Mouse (Mus musculus) erythroid progenitor cell, adult 5-6 weeks (primary cell): ENCODE data around the gene Kcnj3. TPM values are rescaled to one million over a fixed set of nuclear protein-coding genes. Genes with fewer than 3 reads are reported as not detected.
"Not testable (repeated sequence)": the region's sequence is repeated elsewhere in the genome, so short reads cannot be mapped to it uniquely, and the experiment has no call there.

Experiments used
- ATAC-seq: replicated peaks from 2 replicates; pipeline ENCODE4 v1.8.0; 2016; ENCODE audit warnings: moderate number of reproducible peaks, mild to moderate bottlenecking, moderate TSS enrichment, inconsistent platforms; ENCODE audit not compliant: poor library complexity, low FRiP score, severe bottlenecking
- total RNA-seq, 2 experiments: library from RNA; stranded (forward) in 1 of 2; stranded (reverse) in 1 of 2; fragments of 150-400 nt in 1 of 2; fragments of 186-747, 209-891 nt in 1 of 2; gene quantifications; 2 replicates each; pipeline versions ENCODE4 v1.2.3 to v1.2.4; 2015 to 2017; ENCODE audit warnings: low replicate concordance in 2 of 2

Kcnj3 gene
- total RNA-seq (2015; ENCODE audit: low replicate concordance) (not detected in 2 replicates), total RNA-seq (2017; ENCODE audit: low replicate concordance) (not detected in 2 replicates)

DNA sequence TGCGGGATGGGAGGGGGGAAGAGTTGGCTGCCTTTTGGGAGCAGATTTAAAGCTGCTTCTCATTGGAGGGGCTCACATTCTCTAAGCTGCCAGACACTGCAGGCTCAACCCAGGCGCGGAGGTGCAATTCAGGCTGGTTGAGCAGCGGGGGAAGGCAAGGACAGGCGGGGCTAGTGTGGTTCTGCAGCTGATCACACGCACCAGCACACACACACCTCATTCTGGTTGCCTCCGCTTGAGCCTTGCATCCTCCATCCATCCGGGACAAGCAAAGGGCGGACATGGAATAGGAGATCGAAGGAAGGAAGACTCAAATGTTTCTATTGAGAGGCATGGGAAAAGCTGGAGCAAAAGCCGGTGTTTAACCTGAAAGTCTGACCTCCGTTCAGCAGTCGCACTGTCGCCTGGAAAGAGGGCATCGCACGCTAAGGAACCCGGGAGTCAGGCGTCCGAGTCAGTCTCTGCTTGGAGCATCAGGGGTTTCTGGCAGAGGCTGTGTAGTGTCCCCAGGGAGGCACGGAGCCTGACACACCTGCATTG lies at the start of gene Kcnj3:
Kcnj3 (plus strand) TSS at position 250 of the 540 bp plus-strand sequence.
- no peak for ATAC-seq

DNA sequence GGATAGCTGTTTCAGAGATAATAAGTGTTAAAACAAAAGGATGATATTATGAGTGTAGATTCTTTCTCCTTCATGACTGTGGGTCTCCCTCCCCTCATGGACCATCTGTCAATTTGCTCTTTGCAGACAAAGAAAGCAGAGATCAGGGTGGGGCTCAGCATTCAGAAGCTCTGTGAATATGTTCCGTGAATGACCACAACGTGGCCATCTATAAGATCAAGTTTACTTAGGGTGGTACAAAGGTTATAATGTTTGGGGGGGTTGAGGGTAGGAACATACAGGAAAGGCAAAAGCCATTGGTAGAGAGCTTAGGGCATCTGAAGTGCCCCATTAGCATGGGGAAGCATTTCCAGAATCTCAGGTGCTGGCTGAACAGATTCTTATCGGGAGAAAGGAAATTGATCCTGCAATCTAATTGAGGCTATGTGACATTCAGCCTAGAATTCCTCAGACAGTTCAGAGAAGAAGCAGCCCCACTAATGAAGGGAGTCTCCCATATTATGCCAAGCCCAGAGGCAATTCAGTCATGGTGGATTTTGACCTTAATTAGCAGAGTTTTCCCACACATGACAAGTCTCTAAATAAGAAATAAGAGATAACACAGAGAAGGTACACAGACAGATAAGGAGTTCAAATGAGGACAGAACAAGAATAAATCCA lies 45.3 kb upstream of the Kcnj3 start:
- no peak for ATAC-seq

DNA sequence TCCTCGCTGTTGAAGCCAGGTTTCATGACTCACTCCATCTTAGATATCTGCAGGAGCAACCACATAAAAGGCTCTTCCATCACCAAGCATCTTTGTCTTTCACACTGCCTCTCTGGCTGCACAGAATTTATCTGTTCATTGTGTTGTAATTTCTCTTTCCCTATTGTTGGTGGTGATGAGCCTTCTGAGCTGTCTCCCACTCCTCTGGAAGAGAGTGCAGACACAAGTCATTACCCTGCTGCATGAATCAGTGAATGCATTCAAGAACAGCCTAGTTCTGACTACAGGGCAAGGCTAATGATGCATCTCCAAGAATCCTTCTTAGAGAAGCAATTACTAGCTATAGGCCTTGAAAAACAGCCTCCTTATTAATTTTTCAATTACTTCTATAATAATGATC lies 30.5 kb upstream of the Kcnj3 start:
- no peak for ATAC-seq

DNA sequence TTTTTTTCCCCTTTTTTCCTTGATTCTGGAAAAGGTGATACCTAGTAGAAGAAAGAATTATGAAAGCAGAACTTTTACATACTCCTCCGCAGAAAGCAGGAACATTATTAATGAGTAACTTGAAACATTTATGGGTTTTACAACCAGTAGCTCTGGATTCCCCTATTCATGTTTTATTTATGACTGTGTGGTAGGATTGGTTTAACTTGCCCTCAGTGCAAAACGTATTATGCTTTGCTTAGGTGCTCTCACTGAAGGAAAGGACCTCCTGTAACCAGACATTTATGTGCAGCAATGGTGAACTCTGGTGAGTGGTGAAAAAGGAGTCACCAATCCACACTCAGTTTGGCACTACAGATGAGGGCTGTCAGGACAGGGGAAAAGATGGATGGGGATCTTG lies 8.1 kb upstream of the Kcnj3 start:
- no peak for ATAC-seq

DNA sequence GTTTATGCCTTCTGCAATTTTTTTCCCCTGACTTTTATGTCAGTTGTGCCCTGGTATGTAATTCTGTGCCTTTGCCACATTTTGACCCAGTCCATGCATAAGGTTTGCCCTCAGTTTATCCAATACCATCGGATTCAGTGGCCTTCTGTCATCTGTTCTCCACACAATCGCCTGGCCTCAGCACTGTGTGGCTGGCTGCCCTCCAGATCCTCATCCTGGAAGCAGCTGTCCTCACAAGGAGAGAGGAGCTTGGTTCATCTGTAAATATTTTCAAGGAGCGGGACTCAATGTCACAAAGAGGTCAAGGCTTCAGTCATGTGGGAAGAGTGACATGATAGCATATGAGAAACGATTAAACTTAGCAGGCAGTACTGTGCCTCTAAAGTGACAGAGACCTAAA lies 3.7 kb upstream of the Kcnj3 start:
- no peak for ATAC-seq

DNA sequence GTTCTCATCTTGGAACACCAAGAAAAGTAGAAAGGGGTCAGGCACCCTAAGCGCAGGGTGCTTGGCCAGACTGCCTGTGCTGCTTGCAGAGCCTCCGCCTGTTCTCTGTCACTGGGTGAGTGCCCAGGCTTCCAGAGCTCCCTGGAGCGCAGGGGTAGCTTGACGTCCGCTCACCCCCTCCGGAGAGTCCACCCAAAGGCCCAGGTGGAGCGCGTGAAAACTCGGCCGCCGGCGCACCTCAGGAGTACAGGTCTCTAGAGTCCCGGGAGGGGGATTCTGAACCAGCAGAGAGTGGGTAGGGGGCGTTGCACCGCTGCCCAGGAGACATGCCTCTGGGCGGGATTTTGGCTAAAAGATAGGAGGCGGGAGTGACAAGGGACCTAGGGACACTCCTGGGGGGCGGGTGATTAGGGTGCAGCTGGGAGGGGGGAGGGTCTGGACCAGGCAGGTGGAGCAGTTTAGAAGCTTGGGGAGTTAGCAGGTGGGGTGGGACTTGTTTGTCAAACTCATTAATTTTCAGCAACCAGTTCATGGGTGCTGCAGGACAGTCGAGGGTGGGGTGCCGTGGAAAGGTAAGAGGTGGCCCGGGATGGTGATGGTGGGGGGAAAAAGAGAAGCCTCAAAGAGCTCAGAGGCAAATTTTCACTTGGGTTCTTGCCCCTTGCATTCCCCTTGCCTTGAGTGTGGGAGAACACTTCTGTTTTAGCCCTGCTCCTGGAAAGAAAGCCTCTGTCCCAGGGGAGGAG lies 664 bp downstream of the Kcnj3 start:
- no peak for ATAC-seq

DNA sequence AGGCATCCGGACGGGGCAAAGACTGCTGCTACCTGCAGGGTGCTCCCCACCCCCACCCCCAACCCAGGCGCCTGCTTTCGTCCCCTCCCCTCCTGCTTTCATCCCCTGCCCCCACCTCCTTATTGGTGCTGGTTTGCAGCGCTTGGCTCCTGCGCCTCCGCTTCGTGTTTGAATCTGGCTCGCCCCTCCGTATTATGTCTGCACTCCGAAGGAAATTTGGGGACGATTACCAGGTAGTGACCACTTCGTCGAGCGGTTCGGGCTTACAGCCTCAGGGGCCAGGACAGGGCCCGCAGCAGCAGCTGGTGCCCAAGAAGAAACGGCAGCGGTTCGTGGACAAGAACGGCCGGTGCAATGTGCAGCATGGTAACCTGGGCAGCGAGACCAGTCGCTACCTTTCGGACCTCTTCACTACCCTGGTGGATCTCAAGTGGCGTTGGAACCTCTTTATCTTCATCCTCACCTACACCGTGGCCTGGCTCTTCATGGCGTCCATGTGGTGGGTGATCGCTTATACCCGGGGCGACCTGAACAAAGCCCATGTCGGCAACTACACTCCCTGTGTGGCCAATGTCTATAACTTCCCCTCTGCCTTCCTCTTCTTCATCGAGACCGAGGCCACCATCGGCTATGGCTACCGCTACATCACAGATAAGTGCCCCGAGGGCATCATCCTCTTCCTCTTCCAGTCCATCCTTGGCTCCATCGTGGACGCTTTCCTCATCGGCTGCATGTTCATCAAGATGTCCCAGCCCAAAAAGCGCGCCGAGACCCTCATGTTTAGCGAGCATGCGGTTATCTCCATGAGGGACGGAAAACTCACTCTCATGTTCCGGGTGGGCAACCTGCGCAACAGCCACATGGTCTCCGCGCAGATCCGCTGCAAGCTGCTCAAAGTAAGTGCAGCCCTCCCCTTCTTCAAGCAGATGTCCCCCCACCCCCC lies 1.5 kb downstream of the Kcnj3 start:
- no peak for ATAC-seq

DNA sequence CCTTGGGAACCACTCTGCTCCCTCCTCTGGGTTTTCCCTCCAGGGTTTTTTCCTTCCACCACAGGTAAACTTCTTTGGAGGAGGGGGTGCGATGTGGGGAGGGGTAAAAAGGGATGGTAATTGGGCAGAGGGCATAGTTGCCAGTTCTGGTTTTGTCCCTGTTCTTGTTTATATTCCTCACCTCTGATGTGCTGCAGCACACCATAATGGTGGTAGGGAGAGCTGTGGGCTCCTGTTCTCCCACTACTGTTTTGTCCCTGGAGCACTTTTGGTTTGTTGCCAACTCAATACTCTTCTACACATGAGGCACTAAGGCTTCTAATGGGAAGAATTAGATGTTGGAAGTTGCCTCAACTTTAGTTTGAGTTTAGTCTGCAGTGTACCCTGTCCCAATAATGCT lies 2.2 kb downstream of the Kcnj3 start:
- no peak for ATAC-seq

DNA sequence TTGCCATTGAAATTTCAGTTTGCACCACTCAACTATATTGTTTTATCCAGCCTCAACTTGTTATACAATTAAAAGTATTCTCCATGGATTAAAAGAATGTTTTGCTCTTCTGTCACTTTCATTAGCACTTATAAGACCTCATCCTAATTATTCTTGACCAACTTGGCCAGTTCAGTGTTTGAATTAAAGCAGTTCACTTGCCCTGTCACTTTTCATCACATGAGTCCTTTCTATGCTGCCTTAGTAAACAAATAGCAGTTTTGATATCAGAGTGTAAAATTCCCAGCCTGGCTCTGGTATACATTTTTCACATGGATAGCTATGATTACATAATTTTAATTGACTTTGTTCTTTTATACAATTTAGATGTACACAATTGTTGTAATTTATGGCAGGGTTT lies 3.4 kb downstream of the Kcnj3 start:
- no peak for ATAC-seq

DNA sequence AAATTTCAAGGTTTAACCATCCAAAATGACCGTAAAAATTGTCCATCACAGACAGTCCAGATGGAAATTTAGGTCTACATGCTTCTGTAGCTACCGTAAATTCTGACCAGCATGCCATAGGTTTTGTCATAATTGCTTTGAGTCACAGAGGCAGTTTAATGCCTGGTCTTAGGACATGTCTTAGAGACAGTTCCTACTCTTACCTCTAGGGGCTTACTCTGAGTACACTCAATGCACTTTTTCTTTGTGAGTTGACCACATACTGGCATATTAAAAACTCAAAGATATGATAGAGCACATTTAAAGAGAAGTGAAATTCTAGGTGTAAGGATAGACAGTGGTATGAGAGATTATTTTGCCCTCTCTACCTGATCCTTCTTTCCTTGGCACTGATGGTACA lies 6.2 kb downstream of the Kcnj3 start:
- no peak for ATAC-seq

DNA sequence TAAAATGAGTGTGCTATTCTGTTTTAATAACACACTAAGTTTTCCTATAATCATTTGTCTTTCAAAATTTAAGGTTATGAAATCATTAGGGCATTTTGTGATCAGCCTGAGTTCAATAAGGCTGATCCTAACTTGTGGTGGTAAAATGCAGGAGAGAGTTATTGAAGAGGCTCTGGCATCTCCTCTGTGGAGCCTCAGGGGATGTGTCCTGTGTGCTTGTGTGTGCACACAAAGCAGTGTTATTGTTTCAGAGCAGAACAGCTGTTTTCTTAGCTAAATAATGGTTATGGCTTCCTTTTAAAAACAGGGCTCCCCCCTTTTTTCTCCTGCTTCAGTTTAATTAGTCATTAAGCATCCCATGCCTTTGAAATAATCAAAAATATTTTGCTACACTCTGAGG lies 11.5 kb downstream of the Kcnj3 start:
- ATAC-seq, result no peak

DNA sequence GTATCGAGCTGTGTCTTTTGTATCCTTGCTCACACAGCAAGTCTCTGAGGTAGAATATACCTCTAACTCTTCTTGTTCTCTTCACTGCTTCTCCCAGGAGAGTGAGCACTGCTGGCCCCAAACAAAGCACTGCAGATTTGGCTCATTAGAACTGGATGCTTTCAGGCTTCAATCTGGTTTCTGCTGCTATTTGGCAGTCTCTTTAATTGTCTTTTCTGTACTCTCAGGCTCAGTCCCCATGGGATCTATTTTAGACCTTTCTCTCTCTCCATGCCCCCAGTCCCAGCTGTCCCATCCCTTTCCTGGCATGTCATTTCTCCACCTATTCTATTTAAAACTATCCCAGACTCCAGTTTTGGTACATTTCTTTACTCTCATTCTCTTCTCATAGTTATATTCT lies 15.0 kb downstream of the Kcnj3 start:
- ATAC-seq, result no peak

DNA sequence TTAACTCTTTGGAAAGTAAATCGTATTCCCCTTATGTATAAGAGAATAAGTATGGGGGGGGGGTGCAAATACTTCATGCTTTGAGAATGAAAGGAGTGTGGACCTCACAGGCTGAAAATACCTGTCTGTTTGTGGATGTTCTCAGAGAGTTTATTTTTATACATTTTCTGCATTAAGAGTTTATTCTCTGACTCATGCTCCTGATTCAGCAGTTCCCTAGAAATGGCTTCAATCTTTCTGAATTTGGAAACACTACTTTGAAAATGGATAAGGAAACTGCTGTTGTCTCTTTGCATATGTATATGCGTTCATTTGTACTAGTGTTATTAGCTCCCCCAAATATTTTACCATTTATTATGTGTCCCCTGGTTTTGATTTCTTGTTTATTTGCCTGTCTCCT lies 23.4 kb downstream of the Kcnj3 start:
- ATAC-seq, result no peak

DNA sequence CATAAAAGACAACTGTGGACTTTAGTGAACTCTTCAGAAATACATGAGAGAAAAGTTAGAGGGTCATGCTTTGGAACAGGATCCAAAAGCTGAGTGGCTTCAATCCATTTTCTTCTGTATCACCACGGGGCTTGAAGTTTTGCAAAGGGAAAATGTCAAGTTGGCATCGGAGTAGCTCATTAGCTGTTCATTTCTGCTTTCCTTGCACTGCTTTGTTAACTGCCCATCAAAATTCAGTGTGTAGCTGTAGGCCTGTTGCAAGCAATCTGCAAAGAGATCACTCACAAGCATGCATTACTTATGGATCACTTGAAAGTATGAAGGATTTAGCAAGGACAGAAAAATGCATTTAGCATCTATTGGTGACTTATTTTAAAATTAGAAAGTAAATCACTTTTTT lies 33.4 kb downstream of the Kcnj3 start:
- no peak for ATAC-seq

DNA sequence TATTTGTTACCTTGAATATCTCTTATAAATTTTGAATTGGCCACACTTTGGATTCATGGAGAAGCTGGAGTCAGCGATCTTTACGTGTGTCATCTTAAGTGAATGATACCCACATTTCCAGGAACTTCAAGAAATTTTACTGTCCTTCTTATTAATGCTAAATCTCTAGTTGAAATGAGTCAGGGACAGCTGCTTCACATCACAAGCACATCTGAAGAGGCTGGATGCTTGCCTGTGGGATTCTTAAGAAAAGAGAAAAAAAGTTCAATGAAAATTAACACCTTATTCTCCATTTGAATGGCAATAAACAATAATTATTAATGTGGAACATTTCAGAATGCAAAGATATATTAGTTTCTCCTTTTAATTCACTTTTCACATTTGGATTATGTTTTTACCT lies 34.2 kb downstream of the Kcnj3 start:
- ATAC-seq, result no peak

DNA sequence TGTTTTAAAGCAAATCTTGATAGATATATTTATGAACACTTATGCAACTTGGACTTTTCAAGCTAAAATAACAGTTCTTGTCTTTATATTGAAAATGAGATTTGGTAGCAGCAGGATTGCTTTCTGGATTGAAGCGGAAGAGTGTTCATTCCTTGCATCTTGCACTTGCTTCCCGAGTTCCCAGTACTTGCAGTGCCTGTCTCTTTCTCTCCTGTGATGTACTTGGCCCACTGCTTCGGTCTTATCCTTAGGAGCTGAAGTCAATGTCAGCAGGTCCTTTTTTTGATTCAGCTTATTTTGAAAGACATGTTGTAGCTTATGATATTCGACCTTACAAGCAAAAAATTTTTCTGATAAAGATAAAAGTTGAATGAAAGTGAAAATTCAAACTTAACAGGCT lies 43.7 kb downstream of the Kcnj3 start:
- no peak for ATAC-seq

DNA sequence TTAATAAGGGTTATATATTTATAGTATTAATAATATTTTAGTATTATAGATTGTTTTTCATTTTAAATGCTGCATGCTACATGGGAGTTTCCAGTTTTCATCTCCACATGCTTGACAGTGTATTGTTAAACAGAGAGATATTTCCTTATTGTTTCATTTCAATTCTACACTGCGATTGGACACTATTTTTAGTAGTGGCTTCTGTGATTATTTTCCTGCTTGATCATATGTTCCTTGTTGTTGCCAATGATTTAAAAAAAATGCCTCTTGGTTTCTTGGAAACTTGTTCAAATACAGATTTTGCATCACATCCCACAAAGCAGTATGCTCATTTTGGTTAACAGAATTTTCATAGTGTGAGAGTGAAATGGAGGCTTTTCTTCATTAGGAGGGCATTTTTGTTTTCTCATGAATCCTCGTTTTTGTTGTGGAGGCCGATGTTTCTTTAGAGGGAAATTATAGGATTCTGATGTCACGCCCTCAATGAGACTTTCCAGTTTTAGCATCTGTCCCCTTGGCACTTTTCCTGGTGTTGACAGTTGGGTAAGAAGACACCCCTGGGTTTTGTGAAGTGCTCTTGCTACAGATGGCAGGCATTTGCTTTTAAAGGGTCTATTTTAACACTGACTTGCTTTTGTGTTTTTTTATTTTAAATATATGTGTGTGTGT lies 44.3 kb downstream of the Kcnj3 start:
- ATAC-seq, result no peak

DNA sequence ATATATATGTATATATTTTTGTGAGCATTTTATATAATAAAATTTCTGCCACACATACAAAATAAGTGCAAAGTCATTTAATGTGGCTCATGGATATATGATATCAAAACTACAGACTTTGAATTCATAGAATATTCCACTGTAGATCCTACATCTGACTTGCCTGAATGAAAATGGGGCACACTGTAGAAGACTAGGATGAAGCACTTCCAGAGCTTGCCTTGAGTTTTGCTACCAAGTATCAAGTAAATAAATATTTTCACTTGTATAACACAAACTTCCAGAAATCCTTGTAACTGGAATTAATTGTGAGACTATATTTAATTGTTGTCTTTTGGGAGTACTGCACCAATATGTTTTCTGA lies 44.8 kb downstream of the Kcnj3 start:
- no peak for ATAC-seq

DNA sequence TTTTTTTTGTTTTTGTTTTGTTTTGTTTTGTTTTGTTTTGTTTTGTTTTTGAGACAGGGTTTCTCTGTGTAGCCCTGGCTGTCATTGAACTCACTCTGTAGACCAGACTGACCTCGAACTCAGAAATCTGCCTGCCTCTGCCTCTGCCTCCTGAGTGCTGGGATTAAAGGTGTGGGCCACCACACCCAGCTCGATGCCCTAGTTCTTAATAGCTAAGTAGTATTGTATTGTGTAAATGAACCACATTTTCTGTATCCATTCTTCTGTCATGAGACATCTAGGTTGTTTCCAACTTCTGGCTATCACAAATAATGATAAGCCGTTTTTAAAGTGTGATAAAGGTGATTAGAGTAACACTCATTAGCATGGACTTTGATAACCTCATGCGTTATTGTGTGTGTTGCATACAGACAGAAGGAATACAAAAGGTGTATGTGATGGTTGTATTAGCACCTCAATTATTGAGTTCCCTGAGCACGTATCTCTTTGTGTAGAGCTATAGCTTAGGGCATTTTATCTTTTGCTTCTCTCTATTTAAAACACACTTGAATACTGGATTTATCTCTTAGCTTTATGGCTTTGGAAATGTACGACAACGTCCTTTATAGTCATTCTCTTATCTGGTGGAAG lies 49.8 kb downstream of the Kcnj3 start:
- not testable (repeated sequence) for ATAC-seq
